Mouse (Mus musculus) thymus, adult 2 months (tissue): Measurements from ENCODE around the gene Cenpo. TPM values are rescaled to one million over a fixed set of nuclear protein-coding genes. Genes with fewer than 3 reads are reported as not detected.
"Not testable (repeated sequence)": the region's sequence is repeated elsewhere in the genome, so short reads cannot be mapped to it uniquely, and the experiment has no call there.

Experiments
- DNase-seq: peaks from one replicate; pipeline ENCODE4 v3.0.0; 2021
- H3K27ac ChIP-seq: fragments of 200-500 bp; 2 replicates; pipeline ENCODE4 v1.5.1; 2012; ENCODE audit warnings: low read length, control low read depth; ENCODE audit not compliant: control insufficient read depth, insufficient read depth
- H3K27me3 ChIP-seq: fragments of 200-500 bp; 2 replicates; pipeline ENCODE4 v1.6.1; 2012; ENCODE audit warnings: mild to moderate bottlenecking, low read length, moderate library complexity, mixed read lengths; ENCODE audit not compliant: control insufficient read depth, insufficient read depth
- H3K36me3 ChIP-seq: fragments of 200-500 bp; 2 replicates; pipeline ENCODE4 v1.6.1; 2012; ENCODE audit warnings: mild to moderate bottlenecking, low read length, moderate library complexity; ENCODE audit not compliant: control insufficient read depth, insufficient read depth
- H3K4me1 ChIP-seq: fragments of 200-500 bp; replicated peaks from 2 replicates; pipeline ENCODE4 v1.6.1; 2012; ENCODE audit warnings: low read length; ENCODE audit not compliant: control insufficient read depth, insufficient read depth
- H3K4me3 ChIP-seq: fragments of 200-500 bp; 2 replicates; pipeline ENCODE4 v1.5.1; 2012; ENCODE audit warnings: mild to moderate bottlenecking, low read length, control low read depth, moderate library complexity; ENCODE audit not compliant: control insufficient read depth, insufficient read depth
- CTCF ChIP-seq: fragments of 200-500 bp; IDR thresholded peaks from 2 replicates; pipeline ENCODE4 v1.5.1; 2012; ENCODE audit warnings: mild to moderate bottlenecking, control low read depth, low read length, moderate library complexity, borderline replicate concordance; ENCODE audit not compliant: control insufficient read depth, poor library complexity, insufficient read depth; ENCODE audit errors: extremely low read depth
- POLR2A ChIP-seq: fragments of 200-500 bp; IDR thresholded peaks from 2 replicates; pipeline ENCODE4 v1.6.1; 2012; ENCODE audit warnings: mild to moderate bottlenecking, low read length, control low read depth, moderate library complexity; ENCODE audit not compliant: control insufficient read depth, poor library complexity, insufficient read depth; ENCODE audit errors: extremely low read depth
- WGBS: fragments of 180-500 bp; shearing (Covaris S2); methylation state at CpG from one replicate; pipeline ENCODE4 v1.1.7; 2018; 5-methylcytosine and 5-hydroxymethylcytosine counted together
- polyA plus RNA-seq: library from polyadenylated mRNA; depleted of rRNA; stranded (reverse); fragments of >200 nt; gene quantifications from 2 replicates; pipeline ENCODE4 v1.2.3, GENCODE M21; 2012

Gene Cenpo
- polyA plus RNA-seq, 1 experiment: 30.9 TPM

DNA sequence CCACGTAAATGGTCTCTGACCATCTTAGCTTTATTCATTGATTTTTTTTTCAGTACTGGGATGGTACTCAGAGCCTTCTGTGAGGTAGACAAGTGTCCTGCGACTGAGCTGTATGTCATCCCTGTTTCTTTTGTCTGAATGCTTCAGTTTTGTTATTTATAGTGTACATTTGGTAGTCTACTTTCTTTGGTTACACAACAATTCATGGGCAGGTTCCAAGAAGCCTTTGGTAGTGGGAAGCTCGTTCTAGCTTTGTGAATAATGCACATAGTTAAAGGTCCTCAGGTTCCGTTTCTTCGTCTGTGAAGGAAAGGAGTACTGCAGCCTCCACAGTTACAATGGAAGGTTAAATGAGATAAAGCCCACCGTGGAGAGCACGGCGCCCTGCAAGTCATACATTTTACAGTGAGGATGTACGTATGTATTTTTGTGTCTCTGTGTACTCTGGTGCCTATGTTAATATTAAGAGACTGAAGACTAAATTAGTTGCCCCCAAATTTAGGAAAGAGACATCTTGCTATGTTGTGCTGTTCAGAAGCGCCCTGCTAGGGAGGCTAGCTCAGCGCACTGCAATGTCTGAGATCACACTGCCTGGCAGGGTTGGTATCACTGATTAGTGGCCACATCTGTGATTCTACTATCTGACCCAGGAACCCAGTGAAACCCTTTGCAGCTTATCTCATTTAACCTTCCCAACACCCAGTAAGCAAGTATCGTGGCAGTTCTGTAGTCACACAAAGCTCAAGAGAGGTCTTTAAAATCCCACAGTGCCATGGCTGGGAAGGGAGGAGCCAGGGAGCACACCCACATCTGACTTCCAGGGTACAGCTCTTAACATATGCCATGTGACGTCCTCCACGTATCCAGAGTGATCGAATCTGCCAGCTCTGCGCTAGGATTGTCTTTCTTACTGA lies 18.9 kb upstream of the Cenpo start:
- Histone ChIP-seq H3K27ac (no peak overlapping the region), H3K27me3 (no peaks in the 10 kb centered on the region), H3K4me3 (no peak overlapping the region), H3K36me3 (0 out of 2 replicates have a peak, but pooled peaks cover 8% of the 10 kb centered on the region), H3K4me1 (no peaks in the 10 kb centered on the region)
- WGBS: 97% methylated on average over 16 of the region's 16 CpGs
- no peak for TF ChIP-seq CTCF
- no peak for TF ChIP-seq POLR2A
- no peak for DNase-seq

DNA sequence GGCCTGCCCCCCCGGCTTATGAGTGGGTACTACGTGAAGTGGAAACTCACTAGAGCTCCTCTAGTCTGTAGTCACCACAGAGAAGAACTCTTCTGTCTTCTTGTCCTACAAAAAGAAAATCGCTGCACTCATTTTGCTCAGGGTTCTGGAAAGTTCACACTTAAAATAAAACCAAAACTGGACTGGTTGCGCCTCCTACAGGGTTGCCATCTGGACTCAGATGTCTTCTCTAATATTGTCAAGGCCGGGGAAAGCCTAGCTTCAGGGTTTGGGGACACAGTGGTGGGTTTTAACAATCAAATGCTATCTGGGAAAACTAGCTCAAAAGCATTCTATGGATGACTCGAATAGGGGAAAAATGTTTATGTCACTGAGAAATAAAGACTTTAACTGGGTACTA lies 15.7 kb upstream of the Cenpo start:
- Histone ChIP-seq H3K4me1 (no peaks in the 10 kb centered on the region), H3K36me3 (peaks cover 15% of the 10 kb centered on the region), H3K4me3 (no peak overlapping the region), H3K27ac (no peak overlapping the region), H3K27me3 (no peaks in the 10 kb centered on the region)
- TF ChIP-seq CTCF (no peak), POLR2A (no peak)
- no peak for DNase-seq
- 96% methylated on average over 6 of the region's 6 CpGs for WGBS

DNA sequence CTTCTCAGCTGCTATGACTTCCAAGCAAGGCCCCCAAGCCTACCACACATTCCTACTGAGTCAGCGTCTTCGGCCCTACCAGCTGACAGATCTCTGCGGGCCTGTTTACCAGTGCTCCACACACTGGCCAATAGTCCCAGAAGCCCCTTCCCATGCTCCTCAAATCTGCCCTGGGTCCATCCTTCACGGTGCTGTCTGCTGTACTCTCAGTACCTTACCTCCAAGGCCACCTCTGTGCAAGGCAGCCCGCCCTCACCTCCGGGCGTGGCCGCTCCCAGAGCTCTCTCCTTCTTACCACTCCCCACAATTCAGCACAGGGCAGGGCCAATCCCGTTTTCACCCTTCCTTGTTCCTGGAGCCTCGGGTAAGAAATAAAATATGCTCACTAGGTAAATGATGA lies 11.6 kb upstream of the Cenpo start:
- TF ChIP-seq CTCF: no peak
- H3K36me3 ChIP-seq: peaks cover 6% of the 10 kb centered on the region

DNA sequence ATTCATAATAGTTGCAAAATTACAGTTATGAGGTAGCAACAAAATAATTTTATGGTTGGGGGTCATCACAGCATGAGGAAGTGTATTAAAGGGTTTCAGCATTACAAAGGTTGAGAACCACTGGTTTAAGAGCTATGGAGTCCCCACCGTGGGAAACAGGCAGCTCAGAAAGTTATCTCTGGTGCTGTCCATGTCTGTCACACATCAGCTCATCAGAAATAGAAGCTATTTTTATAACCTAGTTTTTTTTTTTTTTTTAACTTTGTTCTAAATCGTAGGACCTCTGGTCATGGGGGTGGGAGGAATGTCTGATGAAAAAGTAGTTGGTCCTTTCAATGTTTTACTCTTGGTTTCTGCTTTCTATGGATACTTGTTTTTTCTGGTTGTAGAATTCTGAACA lies 9.7 kb upstream of the Cenpo start:
- Histone ChIP-seq H3K4me1 (no peaks in the 10 kb centered on the region), H3K36me3 (peaks cover 6% of the 10 kb centered on the region), H3K4me3 (no peak overlapping the region), H3K27ac (no peak overlapping the region), H3K27me3 (no peaks in the 10 kb centered on the region)
- TF ChIP-seq CTCF: no peak
- no peak for TF ChIP-seq POLR2A
- 91% methylated on average over 2 of the region's 2 CpGs for WGBS
- DNase-seq: no peak

More for the DNA sequence above, 11.6 kb upstream of the Cenpo start:
- Histone ChIP-seq H3K27me3 (no peaks in the 10 kb centered on the region), H3K4me3 (no peak overlapping the region), H3K4me1 (no peaks in the 10 kb centered on the region), H3K27ac (no peak overlapping the region)
- WGBS: 93% methylated on average over 10 of the region's 10 CpGs
- no peak for DNase-seq

DNA sequence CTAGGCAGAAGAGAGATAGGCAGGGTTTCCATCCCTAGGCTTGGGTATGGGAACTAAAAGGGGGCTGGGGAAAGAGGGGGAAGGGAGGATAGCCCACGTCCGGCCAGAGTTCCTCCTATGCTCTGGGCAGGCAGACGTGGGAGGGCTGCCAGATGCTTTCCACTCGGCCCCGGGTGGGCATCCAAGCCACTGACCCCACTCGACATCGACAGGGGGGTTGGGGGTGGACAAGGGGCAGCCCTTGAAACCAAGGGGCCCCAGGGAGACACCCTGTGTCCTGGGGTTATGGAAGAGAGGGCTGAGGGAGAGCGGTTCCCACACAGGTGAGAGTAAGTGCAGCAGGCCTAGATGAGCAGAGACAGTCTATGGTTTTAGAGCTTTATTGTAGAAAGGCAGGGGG lies 6.2 kb upstream of the Cenpo start:
- DNase-seq, H3K4me1 ChIP-seq, H3K27ac ChIP-seq, H3K36me3 ChIP-seq, H3K4me3 ChIP-seq, H3K27me3 ChIP-seq: not testable (repeated sequence)
- WGBS: 90% methylated on average over 8 of the region's 8 CpGs

DNA sequence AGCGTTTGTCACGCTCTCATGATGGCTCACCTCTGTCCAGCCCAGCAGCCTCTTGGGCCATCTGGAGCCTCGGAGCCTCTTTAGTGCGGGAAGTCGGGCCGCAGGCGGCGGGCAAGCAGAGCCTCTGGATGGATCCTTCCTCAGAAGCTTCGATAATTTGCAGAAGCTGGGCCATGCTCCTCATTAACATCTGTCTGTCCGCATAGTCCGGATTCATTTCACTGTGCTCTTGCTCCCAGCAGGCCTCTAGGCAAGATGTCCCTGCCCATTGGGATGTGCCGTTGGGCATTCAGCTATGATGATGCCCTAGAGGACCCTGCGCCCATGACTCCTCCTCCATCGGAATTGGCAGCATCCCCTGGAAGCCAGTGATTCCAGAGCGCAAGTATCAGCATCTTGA lies 3.4 kb upstream of the Cenpo start:
- Histone ChIP-seq H3K4me3 (no peak overlapping the region), H3K27ac (no peak overlapping the region), H3K4me1 (no peaks in the 10 kb centered on the region), H3K36me3 (no peaks in the 10 kb centered on the region), H3K27me3 (no peaks in the 10 kb centered on the region)
- WGBS: 97% methylated on average over 15 of the region's 15 CpGs
- no peak for DNase-seq
- no peak for TF ChIP-seq POLR2A
- no peak for TF ChIP-seq CTCF

DNA sequence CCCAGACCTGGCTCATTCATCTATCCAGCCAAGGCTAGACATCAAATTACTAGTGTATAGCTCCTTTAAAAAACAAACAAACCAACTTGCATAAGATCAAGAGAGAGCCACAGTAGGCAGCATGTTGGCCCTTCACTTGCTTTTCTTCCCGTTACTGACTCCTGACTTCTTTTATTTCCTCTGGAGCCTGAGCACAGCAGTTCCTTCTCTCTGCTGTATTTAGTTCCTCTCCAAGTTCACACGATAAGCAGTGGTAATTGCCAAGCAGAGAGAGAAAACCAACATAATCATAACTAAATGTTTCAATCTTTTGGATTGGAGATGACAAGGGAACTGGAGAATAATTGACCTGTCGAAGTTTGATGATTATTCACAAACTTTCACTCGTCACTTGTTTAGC lies 1.3 kb downstream of the Cenpo start:
- Histone ChIP-seq H3K4me1 (no peaks in the 10 kb centered on the region), H3K4me3 (no peak overlapping the region), H3K27me3 (no peaks in the 10 kb centered on the region), H3K27ac (no peak overlapping the region), H3K36me3 (peaks cover 22% of the 10 kb centered on the region)
- no peak for TF ChIP-seq CTCF
- TF ChIP-seq POLR2A: no peak
- no peak for DNase-seq
- WGBS: 15% methylated on average over 4 of the region's 4 CpGs
